Mouse (Mus musculus) liver, adult 10 weeks (tissue): ENCODE measurements around the gene Epx. TPM values are rescaled to one million over a fixed set of nuclear protein-coding genes. Genes with fewer than 3 reads are reported as not detected.

Experiments used
- polyA plus RNA-seq: library from polyadenylated mRNA; stranded (reverse); fragments of 350-450 nt; fragmentation: Illumina TruSeq; extraction: RNeasy Lipid Tissue Mini Kit (QIAGEN cat#74804); gene quantifications from one replicate; pipeline ENCODE4 v1.2.3, GENCODE M21; 2014; ENCODE audit warnings: low read depth, low replicate concordance

The Epx gene
- polyA plus RNA-seq: not detected

GRCm38 (mm10) chr11:87875436-87875835 is at the start of gene Epx:
Epx (minus strand) TSS chr11:87875536.

GRCm38 (mm10) chr11:87920966-87921365 is 45.6 kb upstream of the Epx start, which contains the start of gene Olfr464:
Olfr464 (minus strand) TSS chr11:87920967.

DNA sequence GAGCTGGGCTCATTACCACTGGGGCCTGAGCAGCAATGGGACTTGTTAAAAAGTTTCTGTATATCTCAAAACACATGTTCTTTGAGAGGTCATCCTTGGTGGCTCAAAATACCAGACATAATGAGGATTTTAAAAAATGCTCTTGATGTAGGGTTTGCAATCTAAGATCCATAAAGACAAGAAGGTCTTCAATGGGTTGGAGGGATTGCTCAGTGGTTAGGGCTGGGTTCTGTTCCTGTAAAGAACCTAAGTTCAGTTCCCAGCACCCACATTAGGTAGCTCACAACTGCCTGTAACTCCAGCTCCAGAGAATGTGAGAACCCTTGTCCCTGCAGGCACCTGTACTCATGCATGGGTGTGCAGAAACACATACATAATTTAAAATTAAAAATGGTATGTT is 22.0 kb upstream of the Epx start, which contains the start of gene Olfr463:
Gene Olfr463, minus strand, starts transcription at position 101 of the 400 bp plus-strand sequence.

DNA sequence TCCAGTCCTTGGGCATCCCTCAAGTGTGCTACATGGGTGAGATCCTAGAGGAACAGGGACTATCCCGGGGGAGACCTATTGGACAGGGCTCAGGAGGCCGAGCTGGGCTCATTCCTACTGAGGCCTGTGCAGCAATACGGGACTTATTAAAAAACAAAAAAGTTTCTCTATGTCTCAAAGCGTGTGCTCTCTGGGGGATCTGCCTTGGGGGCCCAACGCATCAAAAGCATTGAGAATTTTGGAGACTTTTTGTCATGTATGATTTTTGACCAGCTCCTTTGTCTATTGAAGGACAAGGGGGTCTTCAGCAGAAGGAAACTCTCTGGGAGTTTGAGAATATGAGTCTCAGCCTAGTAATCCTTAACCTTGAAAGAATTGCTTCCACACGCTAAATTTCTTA is 16.8 kb upstream of the Epx start, which contains the start of gene Olfr462:
Gene Olfr462, minus strand, starts transcription at position 101 of the 400 bp plus-strand sequence.

GRCm38 (mm10) chr11:87852690-87853596 is 22.4 kb downstream of the Epx start, which contains the start of gene Mks1:
Mks1 (plus strand) TSS chr11:87853215.

GRCm38 (mm10) chr11:87828239-87828900 is 47.0 kb downstream of the Epx start, which contains the start of gene Lpo:
Lpo (minus strand) TSS chr11:87828289.

Other genes with a start within 250 kb of the Epx start
- 8.6 TPM for gene Rnf43, start 212.8 kb downstream of the Epx start, polyA plus RNA-seq
- 18.1 TPM for gene Supt4a, start 138.0 kb downstream of the Epx start, polyA plus RNA-seq
- not detected for gene Tspoap1, start 115.0 kb downstream of the Epx start, polyA plus RNA-seq
- not detected for gene Mpo, start 82.0 kb downstream of the Epx start, polyA plus RNA-seq
- gene Lpo, start 47.2 kb downstream of the Epx start, polyA plus RNA-seq: not detected
- gene Mks1, start 22.3 kb downstream of the Epx start, polyA plus RNA-seq: 0.19 TPM
- not detected for gene Olfr462, start 16.7 kb upstream of the Epx start, polyA plus RNA-seq
- not detected for gene Olfr463, start 21.9 kb upstream of the Epx start, polyA plus RNA-seq
- not detected for gene Olfr464, start 45.4 kb upstream of the Epx start, polyA plus RNA-seq
- 120 TPM for gene Dynll2, start 112.0 kb upstream of the Epx start, polyA plus RNA-seq
- gene Srsf1, start 171.8 kb upstream of the Epx start, polyA plus RNA-seq: 208 TPM
- 15.5 TPM for gene Vezf1, start 192.7 kb upstream of the Epx start, polyA plus RNA-seq
- gene Cuedc1, start 222.5 kb upstream of the Epx start, polyA plus RNA-seq: 0.19 TPM